Mouse (Mus musculus) forebrain, embryonic 10.5 days (tissue): ENCODE data around the gene Rundc3a. TPM values are rescaled to one million over a fixed set of nuclear protein-coding genes. Genes with fewer than 3 reads are reported as not detected.
A peak's percentile ranks its signal among the peaks of the same experiment; 100 is the strongest.

Experiments
- DNase-seq: peaks from one replicate; pipeline ENCODE4 v3.0.0-alpha.2; 2017; ENCODE audit warnings: low spot score; ENCODE audit errors: extremely low spot score
- H3K27ac ChIP-seq: fragments of 300-500 bp; sonication (generic); 2 replicates; pipeline ENCODE4 v1.5.1; 2016; ENCODE audit warnings: mild to moderate bottlenecking
- H3K27me3 ChIP-seq: fragments of 300-500 bp; sonication (generic); 2 replicates; pipeline ENCODE4 v1.6.1; 2016; ENCODE audit warnings: mild to moderate bottlenecking; ENCODE audit not compliant: poor library complexity, severe bottlenecking
- H3K36me3 ChIP-seq: fragments of 300-500 bp; sonication (generic); replicated peaks from 2 replicates; pipeline ENCODE4 v1.6.1; 2016; ENCODE audit warnings: mild to moderate bottlenecking, moderate library complexity
- H3K4me1 ChIP-seq: fragments of 300-500 bp; sonication (generic); 2 replicates; pipeline ENCODE4 v1.6.1; 2016
- H3K4me3 ChIP-seq: fragments of 300-500 bp; sonication (generic); 2 replicates; pipeline ENCODE4 v1.5.1; 2016; ENCODE audit warnings: mild to moderate bottlenecking, moderate library complexity
- H3K9me3 ChIP-seq: fragments of 300-500 bp; sonication (generic); 2 replicates; pipeline ENCODE4 v1.6.1; 2016; ENCODE audit warnings: mild to moderate bottlenecking, moderate library complexity
- WGBS: fragments of 180-500 bp; shearing (Covaris S2); methylation state at CpG from one replicate; pipeline ENCODE4 v1.1.7; 2016; 5-methylcytosine and 5-hydroxymethylcytosine counted together
- polyA plus RNA-seq: library from polyadenylated mRNA; unstranded; fragments of >200 nt; fragmentation: Nextera tagmentation; extraction: Ambion mirVana; gene quantifications from 2 replicates; pipeline ENCODE4 v1.2.1, GENCODE M21; 2016

The Rundc3a gene
- polyA plus RNA-seq, 1 experiment from 2014 or later, result 13.5 TPM

GRCm38 (mm10) chr11:102398007-102398825, 5.0 kb downstream of the Rundc3a start:
- Histone ChIP-seq H3K27me3 (peaks cover 90% of the 10 kb centered on the region), H3K4me1 (peaks cover 63% of the 10 kb centered on the region), H3K36me3 (peaks cover 25% of the 10 kb centered on the region), H3K9me3 (no peaks in the 10 kb centered on the region), H3K27ac (no peak overlapping the region), H3K4me3 (no peak overlapping the region)
- DNase-seq, result no peak
- WGBS, result 85% methylated on average over 20 of the region's 20 CpGs

- no peak overlapping the region for H3K27ac ChIP-seq
- peaks cover 34% of the 10 kb centered on the region for H3K36me3 ChIP-seq
- no peak for DNase-seq
- H3K4me3 ChIP-seq, result peak overlapping the region; percentile 39
- H3K9me3 ChIP-seq, result no peaks in the 10 kb centered on the region
- H3K4me1 ChIP-seq, result peaks cover 54% of the 10 kb centered on the region
- peaks cover 85% of the 10 kb centered on the region for H3K27me3 ChIP-seq
- WGBS, result 16% methylated on average over 15 of the region's 15 CpGs
Observed at GRCm38 (mm10) chr11:102399107-102399506, 5.9 kb downstream of the Rundc3a start.

GRCm38 (mm10) chr11:102399610-102400072, 6.4 kb downstream of the Rundc3a start:
- WGBS, result under 1% methylated on average over 34 of the region's 34 CpGs
- peaks cover 39% of the 10 kb centered on the region for H3K36me3 ChIP-seq
- H3K27me3 ChIP-seq, result peaks cover 80% of the 10 kb centered on the region
- H3K9me3 ChIP-seq, result no peaks in the 10 kb centered on the region
- H3K27ac ChIP-seq, result no peak overlapping the region
- peaks cover 53% of the 10 kb centered on the region for H3K4me1 ChIP-seq
- DNase-seq, result no peak
- peak overlapping the region; percentile 39 for H3K4me3 ChIP-seq

- Histone ChIP-seq H3K27me3 (peaks cover 70% of the 10 kb centered on the region), H3K36me3 (peaks cover 48% of the 10 kb centered on the region), H3K27ac (no peak overlapping the region), H3K9me3 (no peaks in the 10 kb centered on the region), H3K4me1 (peaks cover 53% of the 10 kb centered on the region), H3K4me3 (no peak overlapping the region; the same call in 1 of the 2 replicates)
- no peak for DNase-seq
- 25% methylated on average over 12 of the region's 12 CpGs for WGBS
Observed at GRCm38 (mm10) chr11:102400513-102401084, 7.4 kb downstream of the Rundc3a start.

GRCm38 (mm10) chr11:102401898-102402500, 8.8 kb downstream of the Rundc3a start:
- Histone ChIP-seq H3K36me3 (peaks cover 49% of the 10 kb centered on the region), H3K4me1 (peaks cover 53% of the 10 kb centered on the region)

GRCm38 (mm10) chr11:102403657-102404056, 10.5 kb downstream of the Rundc3a start:
- Histone ChIP-seq H3K4me1 (peaks cover 67% of the 10 kb centered on the region), H3K27ac (no peak overlapping the region), H3K9me3 (no peaks in the 10 kb centered on the region), H3K27me3 (peaks cover 40% of the 10 kb centered on the region), H3K36me3 (peaks cover 49% of the 10 kb centered on the region), H3K4me3 (no peak overlapping the region)
- DNase-seq, result no peak
- WGBS, result 93% methylated on average over 11 of the region's 11 CpGs

More at GRCm38 (mm10) chr11:102401898-102402500, 8.8 kb downstream of the Rundc3a start:
- 69% methylated on average over 12 of the region's 12 CpGs for WGBS
- Histone ChIP-seq H3K9me3 (no peaks in the 10 kb centered on the region), H3K27me3 (peaks cover 56% of the 10 kb centered on the region), H3K27ac (no peak overlapping the region), H3K4me3 (no peak overlapping the region)
- no peak for DNase-seq

GRCm38 (mm10) chr11:102404161-102405010, 11.2 kb downstream of the Rundc3a start:
- Histone ChIP-seq H3K27ac (peak overlapping the region; percentile 22; the same call in 1 of the 2 replicates), H3K4me1 (peaks cover 70% of the 10 kb centered on the region), H3K9me3 (no peaks in the 10 kb centered on the region), H3K4me3 (0 out of 2 replicates have a peak overlapping the region, but pooled peaks have one; percentile 9), H3K36me3 (peaks cover 49% of the 10 kb centered on the region), H3K27me3 (peaks cover 33% of the 10 kb centered on the region)
- DNase-seq, result no peak
- WGBS, result 85% methylated on average over 18 of the region's 18 CpGs

GRCm38 (mm10) chr11:102405544-102406285, 12.5 kb downstream of the Rundc3a start:
- Histone ChIP-seq H3K4me1 (peaks cover 61% of the 10 kb centered on the region), H3K9me3 (no peaks in the 10 kb centered on the region), H3K36me3 (peaks cover 46% of the 10 kb centered on the region), H3K27ac (0 out of 2 replicates have a peak overlapping the region, but pooled peaks have one; percentile 94), H3K4me3 (peak overlapping the region; percentile 88), H3K27me3 (peaks cover 19% of the 10 kb centered on the region)
- no peak for DNase-seq
- WGBS, result 88% methylated on average over 11 of the region's 11 CpGs

- peaks cover 65% of the 10 kb centered on the region for H3K4me1 ChIP-seq
Observed at GRCm38 (mm10) chr11:102406401-102406800, 13.2 kb downstream of the Rundc3a start.

GRCm38 (mm10) chr11:102406900-102407833, 14.0 kb downstream of the Rundc3a start:
- H3K27ac ChIP-seq, result peak overlapping the region; percentile 94
- no peaks in the 10 kb centered on the region for H3K9me3 ChIP-seq
- peaks cover 35% of the 10 kb centered on the region for H3K36me3 ChIP-seq
- H3K27me3 ChIP-seq, result peaks cover 5% of the 10 kb centered on the region
- H3K4me1 ChIP-seq, result peaks cover 62% of the 10 kb centered on the region
- H3K4me3 ChIP-seq, result peak overlapping the region; percentile 88
- peak; percentile 88 for DNase-seq
- under 1% methylated on average over 84 of the region's 85 CpGs for WGBS

More at GRCm38 (mm10) chr11:102406401-102406800, 13.2 kb downstream of the Rundc3a start:
- peak overlapping the region; percentile 88 for H3K4me3 ChIP-seq
- DNase-seq, result no peak
- 13% methylated on average over 3 of the region's 3 CpGs for WGBS
- H3K27ac ChIP-seq, result peak overlapping the region; percentile 94
- H3K9me3 ChIP-seq, result no peaks in the 10 kb centered on the region
- H3K36me3 ChIP-seq, result peaks cover 42% of the 10 kb centered on the region
- H3K27me3 ChIP-seq, result peaks cover 12% of the 10 kb centered on the region

- 1% methylated on average over 19 of the region's 19 CpGs for WGBS
Observed at GRCm38 (mm10) chr11:102407834-102408215, 14.6 kb downstream of the Rundc3a start, which contains the start of gene Slc25a39. TSS of gene Slc25a39 (minus strand) at chr11:102407946.

More at GRCm38 (mm10) chr11:102407834-102408215, 14.6 kb downstream of the Rundc3a start, which contains the start of gene Slc25a39:
- Histone ChIP-seq H3K4me3 (peak within 1 kb of the TSS; percentile 88), H3K27me3 (no peaks in the 10 kb centered on the region), H3K27ac (peak within 1 kb of the TSS; percentile 94), H3K9me3 (no peaks in the 10 kb centered on the region), H3K36me3 (peaks cover 28% of the 10 kb centered on the region), H3K4me1 (peaks cover 61% of the 10 kb centered on the region)
- no peak for DNase-seq
